Mouse (Mus musculus): ENCODE results near the gene Fam83c.

Fam83c gene

GRCm38 (mm10) chr2:155826630-155827424, 7.8 kb downstream of the Fam83c start, which contains the start of gene Eif6:
Eif6 (minus strand) TSS chr2:155826925.
- DNase-seq (ENCODE audit: low spot score): peak; percentile 94

GRCm38 (mm10) chr2:155825904-155826629, 8.6 kb downstream of the Fam83c start:
- DNase-seq (ENCODE audit: low spot score): peak; percentile 59

GRCm38 (mm10) chr2:155823722-155824121, 10.9 kb downstream of the Fam83c start:
- DNase-seq (ENCODE audit: low spot score): no peak

- DNase-seq (ENCODE audit: low spot score): no peak
Observed at GRCm38 (mm10) chr2:155820779-155821178, 13.9 kb downstream of the Fam83c start.

GRCm38 (mm10) chr2:155819449-155820251, 15.0 kb downstream of the Fam83c start:
- DNase-seq (ENCODE audit: low spot score): peak; percentile 74

GRCm38 (mm10) chr2:155819392-155819448, 15.4 kb downstream of the Fam83c start, which contains the start of gene BC029722:
BC029722 (minus strand) TSS chr2:155819426.
- DNase-seq (ENCODE audit: low spot score): no peak

GRCm38 (mm10) chr2:155818596-155819391, 15.9 kb downstream of the Fam83c start:
- peak; percentile 94 for DNase-seq (ENCODE audit: low spot score)

GRCm38 (mm10) chr2:155817301-155818245, 17.1 kb downstream of the Fam83c start:
- DNase-seq (ENCODE audit: low spot score): peak; percentile 27

- no peak for DNase-seq (ENCODE audit: low spot score)
Observed at GRCm38 (mm10) chr2:155816179-155816578, 18.5 kb downstream of the Fam83c start.

GRCm38 (mm10) chr2:155814829-155815228, 19.8 kb downstream of the Fam83c start:
- DNase-seq (ENCODE audit: low spot score): no peak

- no peak for DNase-seq (ENCODE audit: low spot score)
Observed at GRCm38 (mm10) chr2:155812637-155813036, 22.0 kb downstream of the Fam83c start.

GRCm38 (mm10) chr2:155811821-155812396, 22.7 kb downstream of the Fam83c start:
- peak; percentile 30 for DNase-seq (ENCODE audit: low spot score)

GRCm38 (mm10) chr2:155809620-155810019, 25.0 kb downstream of the Fam83c start:
- DNase-seq (ENCODE audit: low spot score): no peak

- no peak for DNase-seq (ENCODE audit: low spot score)
Observed at GRCm38 (mm10) chr2:155807408-155807807, 27.2 kb downstream of the Fam83c start.

- no peak for DNase-seq (ENCODE audit: low spot score)
Observed at GRCm38 (mm10) chr2:155806548-155806947, 28.1 kb downstream of the Fam83c start.

- DNase-seq (ENCODE audit: low spot score): no peak
Observed at GRCm38 (mm10) chr2:155805925-155806255, 28.8 kb downstream of the Fam83c start.

- no peak for DNase-seq (ENCODE audit: low spot score)
Observed at GRCm38 (mm10) chr2:155805231-155805924, 29.3 kb downstream of the Fam83c start.

GRCm38 (mm10) chr2:155804053-155804452, 30.6 kb downstream of the Fam83c start:
- DNase-seq (ENCODE audit: low spot score): no peak

GRCm38 (mm10) chr2:155802761-155803160, 31.9 kb downstream of the Fam83c start:
- no peak for DNase-seq (ENCODE audit: low spot score)

GRCm38 (mm10) chr2:155798613-155799012, 36.0 kb downstream of the Fam83c start:
- no peak for DNase-seq (ENCODE audit: low spot score)
